Mouse (Mus musculus) MEL (cell line): ENCODE results near the gene Dock1. TPM values are rescaled to one million over a fixed set of nuclear protein-coding genes. Genes with fewer than 3 reads are reported as not detected.

Source experiments
- DNase-seq: peaks from one replicate; pipeline ENCODE4 v3.0.0; 2011; ENCODE audit warnings: low read depth, low spot score
- H3K27ac ChIP-seq: 2 replicates; pipeline ENCODE4 v1.5.1; 2012; ENCODE audit warnings: low read depth, mild to moderate bottlenecking, control low read depth, low read length, moderate library complexity; ENCODE audit not compliant: control insufficient read depth
- H3K27me3 ChIP-seq, 2 experiments: fragments of 150-350 bp in 1 of 2; sonication (generic) in 1 of 2; 2 replicates each; pipeline ENCODE4 v1.6.1; 2012; ENCODE audit warnings: low read length in 2 of 2, mild to moderate bottlenecking in 2 of 2, improper control_type of control experiment in 1 of 2, moderate library complexity in 1 of 2; ENCODE audit not compliant: insufficient read depth in 2 of 2, control insufficient read depth in 1 of 2
- H3K36me3 ChIP-seq, 2 experiments: 2 replicates each; pipeline ENCODE4 v1.6.1; 2012 to 2014; ENCODE audit warnings: low read length in 2 of 2, improper control_type of control experiment in 1 of 2, inconsistent platforms in 1 of 2, mild to moderate bottlenecking in 1 of 2; ENCODE audit not compliant: insufficient read depth in 2 of 2, control insufficient read depth in 1 of 2
- H3K4me1 ChIP-seq, 2 experiments: fragments of 150-350 bp in 1 of 2; sonication (generic) in 1 of 2; 2 replicates each; pipeline ENCODE4 v1.6.1; 2012; ENCODE audit warnings: low read length in 2 of 2, improper control_type of control experiment in 1 of 2, mild to moderate bottlenecking in 1 of 2; ENCODE audit not compliant: insufficient read depth in 2 of 2, control insufficient read depth in 1 of 2
- H3K4me3 ChIP-seq, 2 experiments: fragments of 150-350 bp in 1 of 2; sonication (generic) in 1 of 2; 2 replicates each; pipeline ENCODE4 v1.5.1; 2012; ENCODE audit warnings: low read depth in 2 of 2, low read length in 2 of 2, mild to moderate bottlenecking in 2 of 2, moderate library complexity in 2 of 2, control low read depth in 1 of 2, improper control_type of control experiment in 1 of 2; ENCODE audit not compliant: control insufficient read depth in 1 of 2, insufficient read depth in 1 of 2
- H3K79me2 ChIP-seq: 2 replicates; pipeline ENCODE4 v1.6.1; 2012; ENCODE audit warnings: mild to moderate bottlenecking, low read length, moderate library complexity; ENCODE audit not compliant: control insufficient read depth, poor library complexity, insufficient read depth
- H3K9ac ChIP-seq: 2 replicates; pipeline ENCODE4 v1.6.1; 2012; ENCODE audit warnings: low read depth, mild to moderate bottlenecking, control low read depth, low read length, moderate library complexity; ENCODE audit not compliant: control insufficient read depth, poor library complexity, severe bottlenecking
- H3K9me3 ChIP-seq: fragments of 150-350 bp; sonication (generic); replicated peaks from 2 replicates; pipeline ENCODE4 v1.6.1; 2012; ENCODE audit warnings: mild to moderate bottlenecking, low read length, improper control_type of control experiment, moderate library complexity; ENCODE audit not compliant: insufficient read depth
- CHD2 ChIP-seq: IDR thresholded peaks from 2 replicates; pipeline ENCODE4 v1.6.1; 2011; ENCODE audit warnings: low read length, improper control_type of control experiment
- E2F4 ChIP-seq: IDR thresholded peaks from 2 replicates; pipeline ENCODE4 v1.6.1; 2011; ENCODE audit warnings: low read depth, low read length, improper control_type of control experiment, borderline replicate concordance
- ELF1 ChIP-seq: IDR thresholded peaks from 2 replicates; pipeline ENCODE4 v1.6.1; 2014; ENCODE audit warnings: low read depth, mild to moderate bottlenecking, inconsistent platforms, low read length, improper control_type of control experiment, moderate library complexity
- ETS1 ChIP-seq: IDR thresholded peaks from 2 replicates; pipeline ENCODE4 v1.6.1; 2012; ENCODE audit warnings: low read depth, mild to moderate bottlenecking, inconsistent platforms, low read length, improper control_type of control experiment, moderate library complexity
- GABPA ChIP-seq: IDR thresholded peaks from 2 replicates; pipeline ENCODE4 v1.6.1; 2012; ENCODE audit warnings: low read depth, mild to moderate bottlenecking, inconsistent platforms, low read length, improper control_type of control experiment, moderate library complexity
- GATA1 ChIP-seq: IDR thresholded peaks from 2 replicates; pipeline ENCODE4 v1.6.1; 2011; ENCODE audit warnings: low read depth, low read length, improper control_type of control experiment
- HCFC1 ChIP-seq: IDR thresholded peaks from 2 replicates; pipeline ENCODE4 v1.6.1; 2012; ENCODE audit warnings: low read depth, mild to moderate bottlenecking, inconsistent platforms, low read length, improper control_type of control experiment, moderate library complexity
- JUND ChIP-seq: IDR thresholded peaks from 2 replicates; pipeline ENCODE4 v1.6.1; 2011; ENCODE audit warnings: low read depth, mild to moderate bottlenecking, improper control_type of control experiment, low read length
- KAT2A ChIP-seq: conservative IDR thresholded peaks from 2 replicates; pipeline ENCODE4 v1.6.1; 2012; ENCODE audit warnings: low read depth, low read length, improper control_type of control experiment, inconsistent platforms
- MAX ChIP-seq: IDR thresholded peaks from 2 replicates; pipeline ENCODE4 v1.6.1; 2011; ENCODE audit warnings: low read length, improper control_type of control experiment
- MAZ ChIP-seq: IDR thresholded peaks from 2 replicates; pipeline ENCODE4 v1.6.1; 2012; ENCODE audit warnings: low read depth, mild to moderate bottlenecking, inconsistent platforms, low read length, improper control_type of control experiment
- MEF2A ChIP-seq: IDR thresholded peaks from 2 replicates; pipeline ENCODE4 v1.6.1; 2014; ENCODE audit warnings: low read depth, mild to moderate bottlenecking, inconsistent platforms, low read length, improper control_type of control experiment; ENCODE audit not compliant: poor library complexity, insufficient replicate concordance, severe bottlenecking; ENCODE audit errors: extremely low read depth
- MXI1 ChIP-seq: IDR thresholded peaks from 2 replicates; pipeline ENCODE4 v1.6.1; 2011; ENCODE audit warnings: mild to moderate bottlenecking, low read depth, low read length, improper control_type of control experiment
- MYC ChIP-seq: IDR thresholded peaks from 2 replicates; pipeline ENCODE4 v1.6.1; 2011; ENCODE audit warnings: low read depth, mild to moderate bottlenecking, low read length, improper control_type of control experiment, moderate library complexity
- NRF1 ChIP-seq: IDR thresholded peaks from 2 replicates; pipeline ENCODE4 v1.6.1; 2014; ENCODE audit warnings: low read depth, mild to moderate bottlenecking, inconsistent platforms, low read length, improper control_type of control experiment, moderate library complexity; ENCODE audit not compliant: poor library complexity, insufficient read depth, severe bottlenecking
- POLR2A ChIP-seq, 2 experiments: IDR thresholded peaks; 2 replicates each; pipeline ENCODE4 v1.6.1; 2011 to 2012; ENCODE audit warnings: low read length in 2 of 2, mild to moderate bottlenecking in 2 of 2, control low read depth in 1 of 2, improper control_type of control experiment in 1 of 2, low read depth in 1 of 2, moderate library complexity in 1 of 2; ENCODE audit not compliant: control insufficient read depth in 1 of 2, insufficient read depth in 1 of 2, poor library complexity in 1 of 2
- POLR2AphosphoS2 ChIP-seq: IDR thresholded peaks from 2 replicates; pipeline ENCODE4 v1.6.1; 2011; ENCODE audit warnings: low read length, improper control_type of control experiment
- RAD21 ChIP-seq: IDR thresholded peaks from 2 replicates; pipeline ENCODE4 v1.6.1; 2011; ENCODE audit warnings: mild to moderate bottlenecking, low read depth, low read length, improper control_type of control experiment
- RCOR1 ChIP-seq: IDR thresholded peaks from 2 replicates; pipeline ENCODE4 v1.6.1; 2012; ENCODE audit warnings: low read depth, mild to moderate bottlenecking, inconsistent platforms, low read length, improper control_type of control experiment
- SIN3A ChIP-seq: IDR thresholded peaks from 2 replicates; pipeline ENCODE4 v1.6.1; 2012; ENCODE audit warnings: low read length, improper control_type of control experiment, inconsistent platforms
- SMC3 ChIP-seq: IDR thresholded peaks from 2 replicates; pipeline ENCODE4 v1.6.1; 2011; ENCODE audit warnings: low read depth, low read length, improper control_type of control experiment
- TAL1 ChIP-seq: IDR thresholded peaks from 2 replicates; pipeline ENCODE4 v1.6.1; 2012; ENCODE audit warnings: mild to moderate bottlenecking, inconsistent platforms, low read length, moderate library complexity, mixed read lengths
- TCF12 ChIP-seq: IDR thresholded peaks from 2 replicates; pipeline ENCODE4 v1.6.1; 2014; ENCODE audit warnings: low read depth, mild to moderate bottlenecking, inconsistent platforms, low read length, improper control_type of control experiment, moderate library complexity
- UBTF ChIP-seq: IDR thresholded peaks from 2 replicates; pipeline ENCODE4 v1.6.1; 2012; ENCODE audit warnings: low read depth, mild to moderate bottlenecking, inconsistent platforms, low read length, improper control_type of control experiment, moderate library complexity, borderline replicate concordance; ENCODE audit not compliant: insufficient read depth
- USF1 ChIP-seq: IDR thresholded peaks from 2 replicates; pipeline ENCODE4 v1.6.1; 2014; ENCODE audit warnings: low read depth, mild to moderate bottlenecking, inconsistent platforms, low read length, improper control_type of control experiment, moderate library complexity
- ZKSCAN1 ChIP-seq: IDR thresholded peaks from 2 replicates; pipeline ENCODE4 v1.6.1; 2012; ENCODE audit warnings: low read depth, mild to moderate bottlenecking, inconsistent platforms, low read length, improper control_type of control experiment, moderate library complexity
- ZNF384 ChIP-seq: IDR thresholded peaks from 2 replicates; pipeline ENCODE4 v1.6.1; 2012; ENCODE audit warnings: low read depth, mild to moderate bottlenecking, inconsistent platforms, low read length, improper control_type of control experiment
- polyA plus RNA-seq, 2 experiments: library from polyadenylated mRNA; stranded (reverse) in 1 of 2; unstranded in 1 of 2; fragments of >175 nt in 1 of 2; fragments of >200 nt in 1 of 2; gene quantifications; 2 replicates each; pipeline versions ENCODE4 v1.2.1 to v1.2.4; 2012; ENCODE audit warnings: low replicate concordance in 2 of 2, low read depth in 1 of 2; ENCODE audit not compliant: insufficient read length in 2 of 2, insufficient read depth in 1 of 2, missing spikeins in 1 of 2
- total RNA-seq: library from RNA; depleted of rRNA; stranded (reverse); fragments of 300-350 nt; gene quantifications from 2 replicates; pipeline ENCODE4 v1.2.3, GENCODE M21; 2012

Gene Dock1
- total and polyA plus RNA-seq, 3 experiments = not detected

DNA sequence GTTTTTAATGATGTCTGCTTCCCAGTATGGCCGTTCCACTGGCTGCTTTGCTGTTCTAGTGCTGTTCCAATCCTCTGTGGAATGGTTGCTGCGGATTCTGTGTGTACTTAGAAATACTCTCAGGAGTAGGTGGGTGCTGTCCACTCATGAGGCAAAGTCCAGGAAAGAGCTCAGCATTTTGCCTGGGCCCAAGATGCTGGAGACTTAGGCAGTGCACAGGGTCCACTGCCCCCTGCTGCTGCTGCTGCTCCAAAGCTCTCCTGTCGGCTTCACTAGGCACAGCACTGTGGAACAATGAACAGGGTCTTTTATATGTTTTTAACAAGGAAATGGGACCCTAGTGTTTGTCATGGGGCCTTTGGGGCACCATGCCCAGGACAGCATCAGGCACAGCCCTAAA is 361.0 kb downstream of the Dock1 start:
- H3K36me3 ChIP-seq = no peaks in the 10 kb centered on the region
- no peaks in the 10 kb centered on the region for H3K27me3 ChIP-seq
- H3K4me1 ChIP-seq = no peaks in the 10 kb centered on the region
- H3K79me2 ChIP-seq = no peaks in the 10 kb centered on the region
- TF ChIP-seq RAD21 (no peak), E2F4 (no peak), KAT2A (no peak), ELF1 (no peak), POLR2AphosphoS2 (no peak)
- no peak for DNase-seq
- no peak overlapping the region for H3K4me3 ChIP-seq
- no peaks in the 10 kb centered on the region for H3K9me3 ChIP-seq
- no peak overlapping the region for H3K9ac ChIP-seq
- no peak overlapping the region for H3K27ac ChIP-seq

DNA sequence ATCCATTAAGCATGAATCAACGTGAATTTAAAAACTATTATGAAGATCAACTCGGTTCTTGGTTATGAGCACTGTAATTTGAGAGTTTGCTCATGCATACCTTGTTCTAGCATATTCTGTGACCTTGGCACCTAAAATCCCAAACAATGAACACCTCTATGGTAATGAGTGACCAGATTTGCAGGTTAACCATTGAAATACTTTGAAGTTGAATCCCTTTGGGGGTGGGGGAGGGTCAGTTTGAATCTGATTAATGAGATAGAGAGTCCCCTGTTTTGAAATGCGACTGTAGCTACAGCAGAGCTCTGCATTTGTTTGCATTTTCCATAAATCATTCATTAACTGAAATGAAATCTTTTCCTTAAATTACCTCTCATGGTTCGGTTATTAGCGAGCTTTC is 364.4 kb downstream of the Dock1 start:
- DNase-seq = no peak
- TF ChIP-seq MAX (no peak), MEF2A (no peak), CHD2 (no peak), HCFC1 (no peak), RCOR1 (no peak), MAZ (no peak), UBTF (no peak), GATA1 (no peak), TCF12 (no peak), GABPA (no peak)
- H3K9ac ChIP-seq = no peak overlapping the region
- H3K9me3 ChIP-seq = no peaks in the 10 kb centered on the region
- no peak overlapping the region for H3K4me3 ChIP-seq
- no peaks in the 10 kb centered on the region for H3K27me3 ChIP-seq
- no peak overlapping the region for H3K27ac ChIP-seq
- H3K4me1 ChIP-seq = no peaks in the 10 kb centered on the region
- H3K36me3 ChIP-seq = no peaks in the 10 kb centered on the region
- H3K79me2 ChIP-seq = no peaks in the 10 kb centered on the region

DNA sequence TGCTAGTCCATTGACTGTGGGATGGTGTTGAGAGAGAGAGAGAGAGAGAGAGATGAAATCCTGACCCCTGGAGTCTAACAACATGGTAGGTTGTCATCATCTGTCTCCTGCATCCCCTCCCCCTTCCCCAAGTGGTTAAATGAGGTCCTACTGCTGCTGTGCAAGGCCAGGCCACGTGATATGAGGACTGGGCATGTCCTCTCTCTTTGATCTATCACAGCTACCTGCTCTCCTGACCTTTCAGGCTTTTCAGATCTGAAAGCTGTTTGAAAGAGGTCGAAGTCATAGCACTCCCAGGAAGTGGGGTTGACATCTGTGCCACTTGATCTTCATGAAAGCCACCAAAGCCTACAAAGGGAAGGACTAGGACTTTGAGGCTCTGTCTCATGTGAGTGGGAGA is 365.2 kb downstream of the Dock1 start:
- DNase-seq = no peak
- Histone ChIP-seq H3K4me3 (no peak overlapping the region), H3K9me3 (no peaks in the 10 kb centered on the region)
- no peak for TF ChIP-seq MYC
- TF ChIP-seq ZKSCAN1 = no peak
- TF ChIP-seq TAL1 = no peak
- no peak for TF ChIP-seq ETS1
- no peak for TF ChIP-seq SIN3A
- TF ChIP-seq NRF1 = no peak
- no peak for TF ChIP-seq MAX
- no peak for TF ChIP-seq USF1
- TF ChIP-seq MAZ = no peak
- no peak for TF ChIP-seq JUND
- no peak for TF ChIP-seq MEF2A
- TF ChIP-seq ELF1 = no peak
- TF ChIP-seq MXI1 = no peak
- no peak for TF ChIP-seq POLR2A (IDR thresholded peaks at IDR 0.05; ENCODE audit: control insufficient read depth in 1 of 2, insufficient read depth in 1 of 2, low read depth in 1 of 2, low read length in 2 of 2, poor library complexity in 1 of 2)
- TF ChIP-seq ZNF384 = no peak
- no peak for TF ChIP-seq GABPA
- TF ChIP-seq SMC3 = no peak
- no peak for TF ChIP-seq TCF12

More for the DNA sequence above, 365.2 kb downstream of the Dock1 start:
- H3K9ac ChIP-seq = no peak overlapping the region
- no peak overlapping the region for H3K27ac ChIP-seq
- no peaks in the 10 kb centered on the region for H3K36me3 ChIP-seq
- H3K27me3 ChIP-seq = no peaks in the 10 kb centered on the region
- H3K79me2 ChIP-seq = no peaks in the 10 kb centered on the region
- no peaks in the 10 kb centered on the region for H3K4me1 ChIP-seq
